Mouse (Mus musculus): Measurements from ENCODE around the gene Htra3. TPM values are rescaled to one million over a fixed set of nuclear protein-coding genes. Genes with fewer than 3 reads are reported as not detected.

Gene Htra3
- polyA plus RNA-seq, 1 experiment from 2014 or later, result 17.3 TPM

- ATAC-seq, result no peak
- Histone ChIP-seq H3K4me3 (ENCODE audit: low read length) (no peak overlapping the region), H3K9me3 (ENCODE audit: control insufficient read depth, low read length) (no peaks in the 10 kb centered on the region), H3K36me3 (ENCODE audit: control insufficient read depth, insufficient read depth, low read length) (no peaks in the 10 kb centered on the region), H3K4me1 (ENCODE audit: control insufficient read depth, insufficient read depth, low read depth, low read length) (no peaks in the 10 kb centered on the region), H3K9ac (ENCODE audit: low read depth, low read length) (no peak overlapping the region), H3K27ac (ENCODE audit: low read depth, low read length) (no peak overlapping the region), H3K4me2 (ENCODE audit: low read length) (no peak overlapping the region), H3K27me3 (replicated peaks; ENCODE audit: control insufficient read depth, insufficient read depth, low read length) (no peaks in the 10 kb centered on the region)
- WGBS, result 83% methylated on average over 3 of the region's 3 CpGs
These were observed 27.3 kb downstream of the Htra3 start for GRCm38 (mm10) chr5:35652319-35652718.

GRCm38 (mm10) chr5:35648230-35648629 lies 31.4 kb downstream of the Htra3 start:
- Histone ChIP-seq H3K4me2 (ENCODE audit: low read length) (no peak overlapping the region), H3K36me3 (ENCODE audit: control insufficient read depth, insufficient read depth, low read length) (no peaks in the 10 kb centered on the region), H3K9ac (ENCODE audit: low read depth, low read length) (no peak overlapping the region), H3K27me3 (replicated peaks; ENCODE audit: control insufficient read depth, insufficient read depth, low read length) (no peaks in the 10 kb centered on the region), H3K27ac (ENCODE audit: low read depth, low read length) (no peak overlapping the region), H3K4me1 (ENCODE audit: control insufficient read depth, insufficient read depth, low read depth, low read length) (no peaks in the 10 kb centered on the region), H3K9me3 (ENCODE audit: control insufficient read depth, low read length) (no peaks in the 10 kb centered on the region), H3K4me3 (ENCODE audit: low read length) (no peak overlapping the region)
- 64% methylated on average over 2 of the region's 2 CpGs for WGBS
- ATAC-seq, result no peak

- 64% methylated on average over 4 of the region's 4 CpGs for WGBS
- Histone ChIP-seq H3K36me3 (ENCODE audit: control insufficient read depth, insufficient read depth, low read length) (no peaks in the 10 kb centered on the region), H3K4me2 (ENCODE audit: low read length) (no peak overlapping the region), H3K9me3 (ENCODE audit: control insufficient read depth, low read length) (no peaks in the 10 kb centered on the region), H3K27me3 (replicated peaks; ENCODE audit: control insufficient read depth, insufficient read depth, low read length) (no peaks in the 10 kb centered on the region), H3K4me3 (ENCODE audit: low read length) (no peak overlapping the region), H3K27ac (ENCODE audit: low read depth, low read length) (no peak overlapping the region), H3K9ac (ENCODE audit: low read depth, low read length) (no peak overlapping the region), H3K4me1 (ENCODE audit: control insufficient read depth, insufficient read depth, low read depth, low read length) (no peaks in the 10 kb centered on the region)
- no peak for ATAC-seq
These were observed 32.0 kb downstream of the Htra3 start for GRCm38 (mm10) chr5:35647562-35647961.

GRCm38 (mm10) chr5:35646927-35647326 lies 32.7 kb downstream of the Htra3 start:
- Histone ChIP-seq H3K9ac (ENCODE audit: low read depth, low read length) (no peak overlapping the region), H3K4me1 (ENCODE audit: control insufficient read depth, insufficient read depth, low read depth, low read length) (no peaks in the 10 kb centered on the region), H3K27me3 (replicated peaks; ENCODE audit: control insufficient read depth, insufficient read depth, low read length) (no peaks in the 10 kb centered on the region), H3K4me2 (ENCODE audit: low read length) (no peak overlapping the region), H3K9me3 (ENCODE audit: control insufficient read depth, low read length) (no peaks in the 10 kb centered on the region), H3K27ac (ENCODE audit: low read depth, low read length) (no peak overlapping the region), H3K36me3 (ENCODE audit: control insufficient read depth, insufficient read depth, low read length) (no peaks in the 10 kb centered on the region), H3K4me3 (ENCODE audit: low read length) (no peak overlapping the region)
- WGBS, result 93% methylated on average over 1 of the region's 1 CpGs
- no peak for ATAC-seq

GRCm38 (mm10) chr5:35645938-35646493 lies 33.6 kb downstream of the Htra3 start:
- no peaks in the 10 kb centered on the region for H3K36me3 ChIP-seq (ENCODE audit: control insufficient read depth, insufficient read depth, low read length)
- 74% methylated on average over 6 of the region's 6 CpGs for WGBS
- ATAC-seq, result no peak
- no peak overlapping the region for H3K27ac ChIP-seq (ENCODE audit: low read depth, low read length)
- no peak overlapping the region for H3K9ac ChIP-seq (ENCODE audit: low read depth, low read length)
- H3K4me2 ChIP-seq (ENCODE audit: low read length), result no peak overlapping the region
- no peaks in the 10 kb centered on the region for H3K27me3 ChIP-seq (replicated peaks; ENCODE audit: control insufficient read depth, insufficient read depth, low read length)
- H3K4me1 ChIP-seq (ENCODE audit: control insufficient read depth, insufficient read depth, low read depth, low read length), result no peaks in the 10 kb centered on the region
- H3K9me3 ChIP-seq (ENCODE audit: control insufficient read depth, low read length), result no peaks in the 10 kb centered on the region
- H3K4me3 ChIP-seq (ENCODE audit: low read length), result no peak overlapping the region

- H3K9me3 ChIP-seq (ENCODE audit: control insufficient read depth, low read length), result no peaks in the 10 kb centered on the region
- no peak for ATAC-seq
These were observed 35.5 kb downstream of the Htra3 start for GRCm38 (mm10) chr5:35644082-35644481.

GRCm38 (mm10) chr5:35643401-35644048 lies 36.1 kb downstream of the Htra3 start:
- no peak overlapping the region for H3K27ac ChIP-seq (ENCODE audit: low read depth, low read length)
- H3K4me3 ChIP-seq (ENCODE audit: low read length), result no peak overlapping the region
- H3K4me2 ChIP-seq (ENCODE audit: low read length), result no peak overlapping the region
- no peaks in the 10 kb centered on the region for H3K27me3 ChIP-seq (replicated peaks; ENCODE audit: control insufficient read depth, insufficient read depth, low read length)
- H3K9me3 ChIP-seq (ENCODE audit: control insufficient read depth, low read length), result no peaks in the 10 kb centered on the region
- WGBS, result 85% methylated on average over 9 of the region's 9 CpGs
- no peak overlapping the region for H3K9ac ChIP-seq (ENCODE audit: low read depth, low read length)
- no peak for ATAC-seq
- H3K36me3 ChIP-seq (ENCODE audit: control insufficient read depth, insufficient read depth, low read length), result no peaks in the 10 kb centered on the region
- no peaks in the 10 kb centered on the region for H3K4me1 ChIP-seq (ENCODE audit: control insufficient read depth, insufficient read depth, low read depth, low read length)

More at GRCm38 (mm10) chr5:35644082-35644481, 35.5 kb downstream of the Htra3 start:
- Histone ChIP-seq H3K4me3 (ENCODE audit: low read length) (no peak overlapping the region), H3K9ac (ENCODE audit: low read depth, low read length) (no peak overlapping the region), H3K27ac (ENCODE audit: low read depth, low read length) (no peak overlapping the region), H3K4me1 (ENCODE audit: control insufficient read depth, insufficient read depth, low read depth, low read length) (no peaks in the 10 kb centered on the region), H3K36me3 (ENCODE audit: control insufficient read depth, insufficient read depth, low read length) (no peaks in the 10 kb centered on the region), H3K4me2 (ENCODE audit: low read length) (no peak overlapping the region), H3K27me3 (replicated peaks; ENCODE audit: control insufficient read depth, insufficient read depth, low read length) (no peaks in the 10 kb centered on the region)
- 75% methylated on average over 4 of the region's 4 CpGs for WGBS

GRCm38 (mm10) chr5:35641961-35642584 lies 37.5 kb downstream of the Htra3 start:
- Histone ChIP-seq H3K27ac (ENCODE audit: low read depth, low read length) (no peak overlapping the region), H3K36me3 (ENCODE audit: control insufficient read depth, insufficient read depth, low read length) (no peaks in the 10 kb centered on the region), H3K9ac (ENCODE audit: low read depth, low read length) (no peak overlapping the region), H3K27me3 (replicated peaks; ENCODE audit: control insufficient read depth, insufficient read depth, low read length) (no peaks in the 10 kb centered on the region), H3K4me3 (ENCODE audit: low read length) (no peak overlapping the region), H3K9me3 (ENCODE audit: control insufficient read depth, low read length) (no peaks in the 10 kb centered on the region), H3K4me2 (ENCODE audit: low read length) (no peak overlapping the region), H3K4me1 (ENCODE audit: control insufficient read depth, insufficient read depth, low read depth, low read length) (no peaks in the 10 kb centered on the region)
- ATAC-seq, result no peak
- WGBS, result 58% methylated on average over 10 of the region's 10 CpGs

- Histone ChIP-seq H3K9me3 (ENCODE audit: control insufficient read depth, low read length) (no peaks in the 10 kb centered on the region), H3K9ac (ENCODE audit: low read depth, low read length) (no peak overlapping the region), H3K4me3 (ENCODE audit: low read length) (no peak overlapping the region), H3K4me2 (ENCODE audit: low read length) (no peak overlapping the region), H3K27ac (ENCODE audit: low read depth, low read length) (no peak overlapping the region), H3K36me3 (ENCODE audit: control insufficient read depth, insufficient read depth, low read length) (no peaks in the 10 kb centered on the region), H3K4me1 (ENCODE audit: control insufficient read depth, insufficient read depth, low read depth, low read length) (no peaks in the 10 kb centered on the region), H3K27me3 (replicated peaks; ENCODE audit: control insufficient read depth, insufficient read depth, low read length) (no peaks in the 10 kb centered on the region)
- WGBS, result 88% methylated on average over 2 of the region's 2 CpGs
- no peak for ATAC-seq
These were observed 43.6 kb downstream of the Htra3 start for GRCm38 (mm10) chr5:35636016-35636415.

Data from hindbrain, embryonic 16.5 days (tissue).